Mouse (Mus musculus): ENCODE results near the gene B230118H07Rik. TPM values are rescaled to one million over a fixed set of nuclear protein-coding genes. Genes with fewer than 3 reads are reported as not detected.

Gene B230118H07Rik
- polyA plus RNA-seq, 1 experiment from 2014 or later, result 20.2 TPM

GRCm38 (mm10) chr2:101610861-101611260 lies 38.5 kb downstream of the B230118H07Rik start:
- no peak for ATAC-seq (ENCODE audit: low read depth)
- WGBS (ENCODE audit: insufficient replicate concordance), result 75% methylated on average over 3 of the region's 3 CpGs
- DNase-seq, result no peak
- no peak overlapping the region for H3K4me3 ChIP-seq (replicated peaks)
- H3K36me3 ChIP-seq, result no peaks in the 10 kb centered on the region
- no peak overlapping the region for H3K4me2 ChIP-seq
- H3K9me3 ChIP-seq (replicated peaks), result no peaks in the 10 kb centered on the region
- H3K9ac ChIP-seq, result no peak overlapping the region
- H3K27me3 ChIP-seq, result no peaks in the 10 kb centered on the region
- H3K4me1 ChIP-seq (replicated peaks), result no peaks in the 10 kb centered on the region
- H3K27ac ChIP-seq, result no peak overlapping the region

GRCm38 (mm10) chr2:101608232-101608894 lies 41.0 kb downstream of the B230118H07Rik start:
- Histone ChIP-seq H3K4me2 (no peak overlapping the region), H3K9ac (no peak overlapping the region), H3K9me3 (replicated peaks) (no peaks in the 10 kb centered on the region), H3K27me3 (no peaks in the 10 kb centered on the region), H3K27ac (no peak overlapping the region), H3K4me1 (replicated peaks) (no peaks in the 10 kb centered on the region), H3K4me3 (replicated peaks) (no peak overlapping the region), H3K36me3 (no peaks in the 10 kb centered on the region)
- no peak for ATAC-seq (ENCODE audit: low read depth)
- 67% methylated on average over 7 of the region's 7 CpGs for WGBS (ENCODE audit: insufficient replicate concordance)
- no peak for DNase-seq

GRCm38 (mm10) chr2:101603099-101603498 lies 46.2 kb downstream of the B230118H07Rik start:
- H3K4me3 ChIP-seq (replicated peaks), result no peak overlapping the region
- no peak overlapping the region for H3K9ac ChIP-seq
- H3K27ac ChIP-seq, result no peak overlapping the region
- no peak for ATAC-seq (ENCODE audit: low read depth)
- 58% methylated on average over 1 of the region's 1 CpGs for WGBS (ENCODE audit: insufficient replicate concordance)
- no peaks in the 10 kb centered on the region for H3K36me3 ChIP-seq
- H3K4me1 ChIP-seq (replicated peaks), result no peaks in the 10 kb centered on the region
- H3K27me3 ChIP-seq, result no peaks in the 10 kb centered on the region
- no peak for DNase-seq
- no peaks in the 10 kb centered on the region for H3K9me3 ChIP-seq (replicated peaks)
- H3K4me2 ChIP-seq, result no peak overlapping the region

GRCm38 (mm10) chr2:101600703-101601102 lies 48.6 kb downstream of the B230118H07Rik start:
- no peak for ATAC-seq (ENCODE audit: low read depth)

GRCm38 (mm10) chr2:101598190-101599181 lies 50.8 kb downstream of the B230118H07Rik start:
- WGBS (ENCODE audit: insufficient replicate concordance), result 71% methylated on average over 13 of the region's 13 CpGs
- Histone ChIP-seq H3K27ac (no peak overlapping the region), H3K9me3 (replicated peaks) (no peaks in the 10 kb centered on the region)

More at GRCm38 (mm10) chr2:101600703-101601102, 48.6 kb downstream of the B230118H07Rik start:
- H3K36me3 ChIP-seq, result no peaks in the 10 kb centered on the region
- H3K27ac ChIP-seq, result no peak overlapping the region
- WGBS (ENCODE audit: insufficient replicate concordance), result 48% methylated on average over 8 of the region's 8 CpGs
- no peaks in the 10 kb centered on the region for H3K4me1 ChIP-seq (replicated peaks)
- no peak overlapping the region for H3K4me3 ChIP-seq (replicated peaks)
- DNase-seq, result no peak
- no peak overlapping the region for H3K9ac ChIP-seq
- H3K27me3 ChIP-seq, result no peaks in the 10 kb centered on the region
- no peaks in the 10 kb centered on the region for H3K9me3 ChIP-seq (replicated peaks)
- no peak overlapping the region for H3K4me2 ChIP-seq

GRCm38 (mm10) chr2:101597186-101597585 lies 52.1 kb downstream of the B230118H07Rik start:
- H3K9ac ChIP-seq, result no peak overlapping the region
- no peak overlapping the region for H3K27ac ChIP-seq
- DNase-seq (no peak), ATAC-seq (ENCODE audit: low read depth) (no peak)
- H3K27me3 ChIP-seq, result no peaks in the 10 kb centered on the region
- no peak overlapping the region for H3K4me3 ChIP-seq (replicated peaks)
- H3K36me3 ChIP-seq, result no peaks in the 10 kb centered on the region
- no peaks in the 10 kb centered on the region for H3K4me1 ChIP-seq (replicated peaks)
- no peak overlapping the region for H3K4me2 ChIP-seq
- no peaks in the 10 kb centered on the region for H3K9me3 ChIP-seq (replicated peaks)

More at GRCm38 (mm10) chr2:101598190-101599181, 50.8 kb downstream of the B230118H07Rik start:
- Histone ChIP-seq H3K4me2 (no peak overlapping the region), H3K9ac (no peak overlapping the region), H3K27me3 (no peaks in the 10 kb centered on the region), H3K36me3 (no peaks in the 10 kb centered on the region), H3K4me3 (replicated peaks) (no peak overlapping the region), H3K4me1 (replicated peaks) (no peaks in the 10 kb centered on the region)
- DNase-seq (no peak), ATAC-seq (ENCODE audit: low read depth) (no peak)

GRCm38 (mm10) chr2:101594681-101595080 lies 54.7 kb downstream of the B230118H07Rik start:
- no peak overlapping the region for H3K9ac ChIP-seq
- no peak for ATAC-seq (ENCODE audit: low read depth)

GRCm38 (mm10) chr2:101592886-101593285 lies 56.4 kb downstream of the B230118H07Rik start:
- no peak overlapping the region for H3K4me3 ChIP-seq (replicated peaks)
- 69% methylated on average over 8 of the region's 8 CpGs for WGBS (ENCODE audit: insufficient replicate concordance)
- ATAC-seq (ENCODE audit: low read depth) (no peak), DNase-seq (no peak)
- H3K36me3 ChIP-seq, result no peaks in the 10 kb centered on the region
- H3K4me2 ChIP-seq, result no peak overlapping the region
- H3K27me3 ChIP-seq, result no peaks in the 10 kb centered on the region
- no peaks in the 10 kb centered on the region for H3K4me1 ChIP-seq (replicated peaks)
- no peak overlapping the region for H3K9ac ChIP-seq
- no peak overlapping the region for H3K27ac ChIP-seq
- H3K9me3 ChIP-seq (replicated peaks), result no peaks in the 10 kb centered on the region

More at GRCm38 (mm10) chr2:101594681-101595080, 54.7 kb downstream of the B230118H07Rik start:
- Histone ChIP-seq H3K4me3 (replicated peaks) (no peak overlapping the region), H3K27ac (no peak overlapping the region), H3K4me1 (replicated peaks) (no peaks in the 10 kb centered on the region), H3K4me2 (no peak overlapping the region), H3K36me3 (no peaks in the 10 kb centered on the region), H3K9me3 (replicated peaks) (no peaks in the 10 kb centered on the region), H3K27me3 (no peaks in the 10 kb centered on the region)
- no peak for DNase-seq
- WGBS (ENCODE audit: insufficient replicate concordance), result 67% methylated on average over 5 of the region's 5 CpGs

- Histone ChIP-seq H3K4me2 (no peak overlapping the region), H3K36me3 (no peaks in the 10 kb centered on the region), H3K9me3 (replicated peaks) (no peaks in the 10 kb centered on the region), H3K4me1 (replicated peaks) (no peaks in the 10 kb centered on the region), H3K27ac (no peak overlapping the region), H3K4me3 (replicated peaks) (no peak overlapping the region), H3K27me3 (no peaks in the 10 kb centered on the region), H3K9ac (no peak overlapping the region)
- 59% methylated on average over 10 of the region's 10 CpGs for WGBS (ENCODE audit: insufficient replicate concordance)
- no peak for DNase-seq
- ATAC-seq (ENCODE audit: low read depth), result no peak
Observed at GRCm38 (mm10) chr2:101592023-101592841, 57.1 kb downstream of the B230118H07Rik start.

GRCm38 (mm10) chr2:101591356-101591755 lies 58.0 kb downstream of the B230118H07Rik start:
- Histone ChIP-seq H3K4me1 (replicated peaks) (no peaks in the 10 kb centered on the region), H3K27ac (no peak overlapping the region), H3K9ac (no peak overlapping the region), H3K27me3 (no peaks in the 10 kb centered on the region), H3K9me3 (replicated peaks) (no peaks in the 10 kb centered on the region), H3K4me3 (replicated peaks) (no peak overlapping the region), H3K36me3 (no peaks in the 10 kb centered on the region), H3K4me2 (no peak overlapping the region)
- DNase-seq (no peak), ATAC-seq (ENCODE audit: low read depth) (no peak)
- 66% methylated on average over 8 of the region's 8 CpGs for WGBS (ENCODE audit: insufficient replicate concordance)

GRCm38 (mm10) chr2:101581418-101581817 lies 67.9 kb downstream of the B230118H07Rik start:
- no peak for ATAC-seq (ENCODE audit: low read depth)
- Histone ChIP-seq H3K4me3 (replicated peaks) (no peak overlapping the region), H3K27me3 (no peaks in the 10 kb centered on the region), H3K9ac (no peak overlapping the region), H3K9me3 (replicated peaks) (no peaks in the 10 kb centered on the region), H3K4me1 (replicated peaks) (no peaks in the 10 kb centered on the region; the same call in 1 of the 2 replicates), H3K36me3 (no peaks in the 10 kb centered on the region), H3K27ac (no peak overlapping the region), H3K4me2 (no peak overlapping the region)
- DNase-seq, result no peak
- WGBS (ENCODE audit: insufficient replicate concordance), result 62% methylated on average over 3 of the region's 3 CpGs

Measured in liver, embryonic 13.5 days (tissue).